Mouse (Mus musculus): Measurements from ENCODE around the gene Enkd1. TPM values are rescaled to one million over a fixed set of nuclear protein-coding genes. Genes with fewer than 3 reads are reported as not detected.

Enkd1 gene
- polyA plus RNA-seq, 1 experiment from 2014 or later, result 10.1 TPM

DNA sequence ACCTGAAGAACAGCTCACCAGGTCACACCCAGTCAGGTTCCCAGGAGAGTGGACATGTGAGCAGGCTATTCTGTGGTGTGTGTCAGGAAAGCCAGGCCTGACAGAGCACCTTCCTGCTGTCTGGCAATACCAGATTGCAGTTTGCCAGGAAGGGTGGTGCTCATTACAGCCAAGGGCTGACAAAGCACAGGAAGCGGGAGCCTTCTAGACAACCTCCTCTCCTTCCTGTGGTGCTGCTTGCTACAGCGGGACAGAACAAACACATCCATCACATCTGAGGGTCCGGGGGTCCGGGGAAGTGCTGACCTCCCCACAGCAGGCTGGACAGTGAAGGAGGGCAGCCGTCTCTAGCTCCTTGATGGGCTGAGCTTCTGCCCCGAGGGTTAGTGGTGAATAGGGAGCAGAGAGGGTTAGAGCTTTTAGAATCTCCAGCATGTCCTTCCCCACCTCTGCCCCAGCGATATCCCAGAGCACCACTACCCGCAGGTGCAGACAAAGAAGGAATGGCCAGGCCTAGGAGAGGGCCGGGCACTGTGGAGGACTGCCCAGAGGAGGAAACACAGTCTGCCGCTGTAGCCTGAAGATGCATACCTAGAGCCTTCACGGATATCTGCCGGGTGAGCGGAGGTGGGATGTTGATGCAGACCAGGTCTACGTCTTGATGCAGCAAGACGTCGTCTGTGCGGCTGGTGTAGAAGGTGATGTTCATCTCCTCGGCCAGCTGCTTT, 19.6 kb upstream of the Enkd1 start:
- peaks cover 17% of the 10 kb centered on the region for H3K36me3 ChIP-seq (ENCODE audit: control insufficient read depth, insufficient read depth, low read length)
- H3K27me3 ChIP-seq (ENCODE audit: control insufficient read depth, insufficient read depth, low read length), result no peaks in the 10 kb centered on the region
- ATAC-seq (ENCODE audit: insufficient number of reproducible peaks, insufficient read depth, low FRiP score, low read depth), result peak; percentile 81
- WGBS, result 66% methylated on average over 18 of the region's 18 CpGs
- H3K27ac ChIP-seq (replicated peaks in 1 of 2; ENCODE audit: control insufficient read depth in 1 of 2, insufficient read depth in 1 of 2, low read depth in 2 of 2, low read length in 2 of 2), result peak overlapping the region; percentile 23 to 68
- H3K4me3 ChIP-seq (ENCODE audit: control insufficient read depth in 1 of 2, insufficient read depth in 1 of 2, low read depth in 1 of 2, low read length in 2 of 2), result no peak overlapping the region
- no peak overlapping the region for H3K9ac ChIP-seq (ENCODE audit: low read length)
- peaks cover 0 to 4% of the 10 kb centered on the region in 2 experiments; a peak in 1 of 4 replicates for H3K4me1 ChIP-seq (ENCODE audit: control insufficient read depth in 2 of 2, insufficient read depth in 2 of 2, low read length in 2 of 2)
- 0 out of 2 replicates have a peak overlapping the region, but pooled peaks have one; percentile 6 for H3K4me2 ChIP-seq (ENCODE audit: low read length)
- no peaks in the 10 kb centered on the region for H3K9me3 ChIP-seq (ENCODE audit: control insufficient read depth, low read length)

- Histone ChIP-seq H3K27ac (replicated peaks in 1 of 2; ENCODE audit: control insufficient read depth in 1 of 2, insufficient read depth in 1 of 2, low read depth in 2 of 2, low read length in 2 of 2) (no peak overlapping the region), H3K4me2 (ENCODE audit: low read length) (no peak overlapping the region), H3K9ac (ENCODE audit: low read length) (no peak overlapping the region), H3K4me3 (ENCODE audit: control insufficient read depth in 1 of 2, insufficient read depth in 1 of 2, low read depth in 1 of 2, low read length in 2 of 2) (no peak overlapping the region), H3K9me3 (ENCODE audit: control insufficient read depth, low read length) (no peaks in the 10 kb centered on the region), H3K4me1 (ENCODE audit: control insufficient read depth in 2 of 2, insufficient read depth in 2 of 2, low read length in 2 of 2) (peaks cover 0 to 4% of the 10 kb centered on the region in 2 experiments; a peak in 1 of 4 replicates), H3K27me3 (ENCODE audit: control insufficient read depth, insufficient read depth, low read length) (no peaks in the 10 kb centered on the region), H3K36me3 (ENCODE audit: control insufficient read depth, insufficient read depth, low read length) (peaks cover 17% of the 10 kb centered on the region)
- WGBS, result 80% methylated on average over 5 of the region's 5 CpGs
- no peak for ATAC-seq (ENCODE audit: insufficient number of reproducible peaks, insufficient read depth, low FRiP score, low read depth)
These were observed 17.7 kb upstream of the Enkd1 start for GRCm38 (mm10) chr8:105725726-105726125.

GRCm38 (mm10) chr8:105722861-105723260, 14.9 kb upstream of the Enkd1 start:
- Histone ChIP-seq H3K9me3 (ENCODE audit: control insufficient read depth, low read length) (no peaks in the 10 kb centered on the region), H3K27me3 (ENCODE audit: control insufficient read depth, insufficient read depth, low read length) (no peaks in the 10 kb centered on the region), H3K36me3 (ENCODE audit: control insufficient read depth, insufficient read depth, low read length) (peaks cover 17% of the 10 kb centered on the region), H3K4me3 (ENCODE audit: control insufficient read depth in 1 of 2, insufficient read depth in 1 of 2, low read depth in 1 of 2, low read length in 2 of 2) (no peak overlapping the region), H3K4me1 (ENCODE audit: control insufficient read depth in 2 of 2, insufficient read depth in 2 of 2, low read length in 2 of 2) (peaks cover 0 to 1% of the 10 kb centered on the region in 2 experiments; a peak in 1 of 4 replicates), H3K4me2 (ENCODE audit: low read length) (no peak overlapping the region), H3K27ac (replicated peaks in 1 of 2; ENCODE audit: control insufficient read depth in 1 of 2, insufficient read depth in 1 of 2, low read depth in 2 of 2, low read length in 2 of 2) (no peak overlapping the region), H3K9ac (ENCODE audit: low read length) (no peak overlapping the region)
- ATAC-seq (ENCODE audit: insufficient number of reproducible peaks, insufficient read depth, low FRiP score, low read depth), result no peak
- WGBS, result 84% methylated on average over 9 of the region's 9 CpGs

DNA sequence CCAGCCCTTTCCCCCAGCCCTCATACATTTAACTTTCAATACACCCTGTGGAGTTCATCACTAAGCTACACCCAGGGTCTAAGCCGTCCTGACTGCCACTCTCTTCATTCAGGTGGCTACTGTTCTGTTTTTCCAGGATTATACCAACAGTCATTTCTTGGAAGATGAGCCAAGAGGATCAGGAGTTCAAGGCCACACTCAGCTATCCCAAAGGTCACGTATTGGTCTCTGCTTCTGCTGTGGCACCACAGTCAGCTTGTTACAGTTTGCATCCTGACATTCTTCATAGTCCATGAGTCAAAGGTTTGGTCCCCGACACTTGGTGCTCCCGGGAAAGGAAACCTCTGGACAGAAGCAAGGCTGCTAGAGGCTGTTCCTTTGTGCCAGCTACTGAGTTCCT, 11.6 kb upstream of the Enkd1 start:
- Histone ChIP-seq H3K27me3 (ENCODE audit: control insufficient read depth, insufficient read depth, low read length) (no peaks in the 10 kb centered on the region), H3K4me3 (ENCODE audit: control insufficient read depth in 1 of 2, insufficient read depth in 1 of 2, low read depth in 1 of 2, low read length in 2 of 2) (no peak overlapping the region), H3K4me2 (ENCODE audit: low read length) (no peak overlapping the region), H3K36me3 (ENCODE audit: control insufficient read depth, insufficient read depth, low read length) (peaks cover 21% of the 10 kb centered on the region), H3K9me3 (ENCODE audit: control insufficient read depth, low read length) (no peaks in the 10 kb centered on the region), H3K9ac (ENCODE audit: low read length) (no peak overlapping the region), H3K27ac (replicated peaks in 1 of 2; ENCODE audit: control insufficient read depth in 1 of 2, insufficient read depth in 1 of 2, low read depth in 2 of 2, low read length in 2 of 2) (no peak overlapping the region), H3K4me1 (ENCODE audit: control insufficient read depth in 2 of 2, insufficient read depth in 2 of 2, low read length in 2 of 2) (no peaks in the 10 kb centered on the region)
- ATAC-seq (ENCODE audit: insufficient number of reproducible peaks, insufficient read depth, low FRiP score, low read depth), result no peak
- WGBS, result 87% methylated on average over 4 of the region's 4 CpGs

DNA sequence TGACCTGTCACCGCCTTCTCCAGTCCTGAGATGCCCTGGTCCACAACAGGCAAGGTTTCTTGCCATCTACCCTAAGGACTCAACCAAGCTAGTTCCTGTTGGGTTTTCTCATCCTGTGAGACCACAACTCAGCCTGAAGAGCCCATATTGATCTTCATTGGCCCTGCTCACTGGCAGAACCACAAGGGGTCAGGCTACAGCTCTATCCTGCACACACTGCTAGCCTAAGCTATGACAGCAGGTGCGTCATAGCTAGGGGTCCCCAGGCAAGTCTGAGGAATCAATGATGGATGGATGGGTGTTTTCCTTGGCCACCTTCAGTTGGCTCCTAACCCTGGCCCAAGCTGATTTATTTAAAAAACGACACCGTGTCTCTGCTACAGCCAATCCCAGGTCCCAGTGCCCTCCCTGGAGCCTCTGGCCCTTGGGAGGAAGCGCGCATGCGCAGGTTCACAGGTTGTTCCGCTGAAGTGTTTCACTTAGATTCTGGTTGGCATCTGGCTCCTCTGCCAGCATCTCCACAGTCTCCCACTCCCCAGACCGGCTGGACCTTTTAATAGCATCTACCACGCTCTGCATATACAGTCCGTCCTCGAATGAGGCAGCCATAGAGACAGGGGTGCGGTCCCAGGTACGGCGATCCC, 8.4 kb upstream of the Enkd1 start:
- Histone ChIP-seq H3K4me1 (ENCODE audit: control insufficient read depth in 2 of 2, insufficient read depth in 2 of 2, low read length in 2 of 2) (no peaks in the 10 kb centered on the region), H3K9me3 (ENCODE audit: control insufficient read depth, low read length) (no peaks in the 10 kb centered on the region), H3K4me2 (ENCODE audit: low read length) (no peak overlapping the region), H3K4me3 (ENCODE audit: control insufficient read depth in 1 of 2, insufficient read depth in 1 of 2, low read depth in 1 of 2, low read length in 2 of 2) (no peak overlapping the region), H3K27ac (replicated peaks in 1 of 2; ENCODE audit: control insufficient read depth in 1 of 2, insufficient read depth in 1 of 2, low read depth in 2 of 2, low read length in 2 of 2) (no peak overlapping the region), H3K9ac (ENCODE audit: low read length) (no peak overlapping the region), H3K27me3 (ENCODE audit: control insufficient read depth, insufficient read depth, low read length) (no peaks in the 10 kb centered on the region), H3K36me3 (ENCODE audit: control insufficient read depth, insufficient read depth, low read length) (0 out of 2 replicates have a peak, but pooled peaks cover 10% of the 10 kb centered on the region)
- ATAC-seq (ENCODE audit: insufficient number of reproducible peaks, insufficient read depth, low FRiP score, low read depth), result no peak; the same call in 1 of the 2 replicates
- WGBS, result 91% methylated on average over 15 of the region's 15 CpGs

DNA sequence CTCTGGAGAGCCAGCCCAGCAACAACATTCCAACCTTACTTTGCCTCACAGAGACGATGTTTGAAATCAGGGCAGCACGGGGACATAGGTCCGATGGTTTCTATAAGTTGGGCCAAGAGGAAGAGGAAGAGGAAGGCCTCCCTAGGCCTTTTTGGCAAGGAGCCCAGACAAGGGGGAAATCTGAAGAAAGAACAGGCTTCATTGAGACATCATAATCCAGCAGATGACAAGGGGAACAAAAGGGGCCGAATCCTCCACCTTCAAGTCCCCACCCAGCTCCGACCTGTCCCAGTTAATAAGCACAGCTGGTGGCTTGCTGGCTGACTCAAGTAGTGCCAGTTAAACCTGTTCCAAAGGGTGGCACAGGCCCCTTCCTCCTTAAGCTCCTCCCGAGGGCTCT, 7.0 kb upstream of the Enkd1 start:
- H3K27me3 ChIP-seq (ENCODE audit: control insufficient read depth, insufficient read depth, low read length), result no peaks in the 10 kb centered on the region
- WGBS, result 62% methylated on average over 6 of the region's 6 CpGs
- H3K9ac ChIP-seq (ENCODE audit: low read length), result no peak overlapping the region
- H3K36me3 ChIP-seq (ENCODE audit: control insufficient read depth, insufficient read depth, low read length), result 0 out of 2 replicates have a peak, but pooled peaks cover 10% of the 10 kb centered on the region
- no peaks in the 10 kb centered on the region for H3K9me3 ChIP-seq (ENCODE audit: control insufficient read depth, low read length)
- no peak for ATAC-seq (ENCODE audit: insufficient number of reproducible peaks, insufficient read depth, low FRiP score, low read depth)
- H3K4me2 ChIP-seq (ENCODE audit: low read length), result no peak overlapping the region
- H3K4me3 ChIP-seq (ENCODE audit: control insufficient read depth in 1 of 2, insufficient read depth in 1 of 2, low read depth in 1 of 2, low read length in 2 of 2), result no peak overlapping the region
- H3K27ac ChIP-seq (replicated peaks in 1 of 2; ENCODE audit: control insufficient read depth in 1 of 2, insufficient read depth in 1 of 2, low read depth in 2 of 2, low read length in 2 of 2), result peak overlapping the region in 1 of 2 experiments; percentile 44; a peak in 1 of 4 replicates
- no peaks in the 10 kb centered on the region for H3K4me1 ChIP-seq (ENCODE audit: control insufficient read depth in 2 of 2, insufficient read depth in 2 of 2, low read length in 2 of 2)

GRCm38 (mm10) chr8:105714139-105714538, 6.1 kb upstream of the Enkd1 start:
- no peak for ATAC-seq (ENCODE audit: insufficient number of reproducible peaks, insufficient read depth, low FRiP score, low read depth)
- Histone ChIP-seq H3K4me1 (ENCODE audit: control insufficient read depth in 2 of 2, insufficient read depth in 2 of 2, low read length in 2 of 2) (no peaks in the 10 kb centered on the region), H3K27ac (replicated peaks in 1 of 2; ENCODE audit: control insufficient read depth in 1 of 2, insufficient read depth in 1 of 2, low read depth in 2 of 2, low read length in 2 of 2) (peak overlapping the region in 1 of 2 experiments; percentile 25; a peak in 1 of 4 replicates), H3K4me2 (ENCODE audit: low read length) (no peak overlapping the region), H3K36me3 (ENCODE audit: control insufficient read depth, insufficient read depth, low read length) (0 out of 2 replicates have a peak, but pooled peaks cover 10% of the 10 kb centered on the region), H3K27me3 (ENCODE audit: control insufficient read depth, insufficient read depth, low read length) (no peaks in the 10 kb centered on the region), H3K9me3 (ENCODE audit: control insufficient read depth, low read length) (no peaks in the 10 kb centered on the region), H3K4me3 (ENCODE audit: control insufficient read depth in 1 of 2, insufficient read depth in 1 of 2, low read depth in 1 of 2, low read length in 2 of 2) (no peak overlapping the region), H3K9ac (ENCODE audit: low read length) (no peak overlapping the region)
- 11% methylated on average over 3 of the region's 3 CpGs for WGBS

All from heart, embryonic 14.5 days (tissue).